ENCODE assay signal across 25 mouse cellular contexts in genomic region chr14:44827736-44828135, GRCm38 (mm10). TPM values are rescaled to one million over a fixed set of nuclear protein-coding genes. Genes with fewer than 3 reads are reported as not detected.
DNase-seq lines count a peak whose midpoint lies in the region; ATAC-seq lines count a peak whose summit lies in the region.
"Had no signal": no experiment of that assay in that cellular context is flagged by ENCODE, and none has a peak within 500 bp of the region (broad histone marks: within the 10 kb centered on the region; RNA-seq: fewer than 3 reads in every experiment).

No protein-coding gene starts in this region.

- DNase-seq in 416B (ENCODE audit: low read depth): peak; percentile 5
- peak; percentile 80 for DNase-seq in fat pad, adult 2 months (ENCODE audit: extremely low read depth, low read depth, low spot score)
- DNase-seq in gonadal fat pad, adult 2 months (ENCODE audit: low read depth): peak; percentile 68
- no peak for DNase-seq in lung, postnatal 25 days (ENCODE audit: low spot score)
- no peak for DNase-seq in layer of hippocampus, postnatal 14 days (ENCODE audit: low spot score in 2 of 2)
- no peak for DNase-seq in spleen, postnatal 10 days (ENCODE audit: low spot score in 2 of 2)
- DNase-seq: adrenal gland, adult 8-10 months; adrenal gland, postnatal 14 days; adrenal gland, postnatal 36 days; cerebellum, adult 18-20 months; cerebellum, adult 8-10 months; cerebellum, adult 9-11 months; cerebellum, postnatal 14 days; cerebellum, postnatal 36 days; embryo, embryonic 11 days had no signal

- ATAC-seq in megakaryocyte progenitor cell, adult 5-6 weeks (replicated peaks; ENCODE audit: poor library complexity): peak; percentile 57
- ATAC-seq: activated CD4-positive, CD25-positive, alpha-beta regulatory T cell, adult 4 months; forebrain, embryonic 14.5 days; forebrain, embryonic 16.5 days had no signal

RNA-seq across cellular contexts. Expression of gene Ptgdr, which starts 31.4 kb away (rescaled TPM):
- polyA plus RNA-seq in gonadal fat pad, adult 2 months (2012; rRNA removed): 0.05 TPM in 1 of 2 replicates, not detected in the other
- not detected in 2 replicates for total RNA-seq in megakaryocyte progenitor cell, adult 5-6 weeks (2015)
- not detected in 2 replicates for total RNA-seq in megakaryocyte progenitor cell, adult 5-6 weeks (2017)
- total RNA-seq in layer of hippocampus, postnatal 14 days (2021): under 1 TPM; 0.30 to 0.33 TPM
- total RNA-seq: adrenal gland, adult 18-20 months; adrenal gland, adult 8-10 months; adrenal gland, postnatal 14 days; adrenal gland, postnatal 36 days; common myeloid progenitor, adult 5-6 weeks; ES-E14; MEL had no signal
- polyA plus RNA-seq: activated CD4-positive, CD25-positive, alpha-beta regulatory T cell, adult 4 months; C2C12; forebrain, embryonic 11.5 days had no signal

Comparison
In these comparisons a context has a peak if more than half of its experiments do, and no peak if none do; other contexts are left out.
1. DNase-seq: peak in 416B (single experiment), fat pad, adult 2 months (single experiment) and gonadal fat pad, adult 2 months (single experiment); none in lung, postnatal 25 days (single experiment), layer of hippocampus, postnatal 14 days (0 of 2) and spleen, postnatal 10 days (0 of 2).